Mouse (Mus musculus): ENCODE measurements around the gene Rhbdd3.

DNA sequence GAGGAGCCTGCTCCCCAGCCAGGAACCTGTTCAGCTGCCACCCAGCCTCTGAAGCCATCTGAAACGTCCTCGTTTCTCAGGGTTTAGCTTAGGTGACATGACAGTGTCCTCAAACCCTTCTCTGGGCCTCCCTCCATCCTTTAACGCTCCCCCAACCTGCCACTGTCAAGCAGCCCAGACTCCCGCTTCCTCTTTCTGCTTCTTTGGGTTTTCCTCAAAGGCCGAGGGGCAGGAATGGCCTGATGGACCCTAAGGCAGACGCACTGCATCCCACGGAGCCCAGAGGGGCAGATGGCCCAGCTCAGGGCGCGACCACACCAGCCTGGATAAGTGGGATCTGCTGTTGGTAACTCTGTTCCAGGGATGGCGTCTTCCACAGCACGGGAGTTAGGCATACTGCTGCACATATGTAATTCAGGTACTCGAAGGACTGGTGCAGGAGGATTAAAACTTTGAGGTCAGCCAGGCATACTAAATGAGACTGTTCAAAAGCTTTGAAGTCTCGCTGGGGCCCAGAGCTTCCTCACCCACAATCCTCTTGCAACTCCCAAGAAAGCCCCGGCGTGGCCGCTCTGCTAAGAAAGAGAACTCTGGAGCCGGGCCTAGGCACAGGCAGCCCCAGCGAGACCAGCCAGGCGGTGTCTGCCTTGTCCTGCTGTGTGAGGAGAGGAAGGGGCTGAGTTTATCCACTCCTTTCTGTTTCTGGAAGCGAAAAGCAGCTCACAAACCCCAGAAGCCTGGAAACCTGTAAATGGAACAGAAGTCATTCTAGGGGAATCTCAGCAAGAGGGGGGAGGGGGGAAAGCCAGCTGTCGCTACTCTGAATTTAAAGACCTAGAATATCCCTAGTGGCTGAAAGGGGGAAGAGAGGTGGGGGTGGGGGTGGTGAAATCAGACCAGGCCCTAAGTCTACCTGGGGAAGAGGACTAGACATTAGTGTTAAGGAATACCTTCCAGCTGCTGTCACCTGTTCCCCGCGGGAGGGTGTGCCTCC lies 42.5 kb upstream of the Rhbdd3 start:
- TF ChIP-seq POLR2A (IDR thresholded peaks at IDR 0.05; ENCODE audit: low read depth, low read length) (no peak), CTCF (IDR thresholded peaks at IDR 0.05; ENCODE audit: extremely low read depth, insufficient read length, insufficient replicate concordance, low read depth, low read length) (no peak)

Measured in small intestine, adult 2 months (tissue).